Mouse (Mus musculus): ENCODE results near the gene Scarf2.

GRCm38 (mm10) chr16:17809711-17810110 is 12.6 kb downstream of the Scarf2 start:
- TF ChIP-seq CTCF (conservative IDR thresholded peaks at IDR 0.05; ENCODE audit: low read length), result no peak
- no peak for TF ChIP-seq NANOG (IDR thresholded peaks at IDR 0.05; ENCODE audit: borderline replicate concordance, low read length)
